Mouse (Mus musculus) CH12F3 (cell line): ENCODE measurements around the gene Crybb1.

Experiments
- in situ Hi-C: fragments of 300-500 bp; cut with MboI; formaldehyde crosslinking; loops from 2 replicates; pipeline ENCODE4 v1.14.3; 2020; ENCODE audit warnings: low sequenced_read_pairs

Crybb1 gene

DNA sequence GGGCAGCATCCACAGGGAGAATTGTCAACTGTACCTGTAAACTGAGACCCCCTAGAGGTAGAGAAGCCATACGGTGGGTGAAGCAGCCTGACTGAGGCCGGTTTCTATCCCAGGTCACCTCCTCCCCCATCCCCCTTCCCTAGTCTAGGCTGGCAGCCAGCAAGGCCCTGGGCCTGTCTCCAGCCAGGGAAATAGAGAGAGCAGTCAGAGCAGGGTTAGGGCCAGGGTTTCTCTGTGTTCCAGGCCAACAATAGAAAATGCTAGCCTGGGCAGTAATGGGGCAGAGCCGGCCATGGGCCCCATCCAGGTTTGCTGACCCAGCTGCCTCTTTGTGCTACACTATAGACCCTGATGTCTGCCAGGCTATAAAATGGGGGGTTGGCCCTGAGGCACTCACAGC, at the start of gene Crybb1:
Gene Crybb1, plus strand, starts transcription at position 390 of the 400 bp plus-strand sequence.
- in situ Hi-C loops: no loop called here

DNA sequence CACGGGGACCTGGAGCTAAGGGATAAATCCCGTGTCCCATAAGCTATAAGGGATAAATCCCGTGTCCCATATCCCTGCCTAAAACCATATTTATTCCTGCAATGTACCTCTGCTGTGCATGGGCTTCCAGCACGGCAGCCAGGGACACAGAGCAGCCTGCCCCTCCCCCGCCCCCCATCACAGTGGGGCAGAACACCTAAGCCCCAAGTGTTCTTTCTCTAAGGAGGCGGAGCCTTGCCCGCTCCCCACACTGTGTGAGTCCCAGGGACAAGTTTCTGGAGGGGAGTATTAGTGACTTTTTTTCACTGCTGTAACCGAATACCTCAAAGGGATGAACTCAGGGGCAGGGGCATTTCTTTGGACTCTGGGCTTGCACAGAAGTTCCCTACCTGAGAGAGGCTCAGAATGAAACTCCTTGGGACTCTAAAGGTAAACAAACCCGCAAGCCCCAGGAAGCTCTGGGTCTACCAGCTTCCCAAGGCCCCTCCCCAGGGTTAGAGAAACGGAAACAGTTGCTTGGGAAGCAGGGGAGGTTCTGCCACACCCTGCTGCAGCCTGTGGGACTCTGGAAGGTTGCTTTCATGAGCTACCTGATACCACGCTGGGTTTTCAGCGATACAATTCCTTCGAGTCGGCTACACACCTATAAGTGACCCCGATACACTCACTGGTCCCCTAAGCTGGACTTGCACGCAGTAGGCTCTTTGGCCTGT, 48.9 kb upstream of the Crybb1 start:
- in situ Hi-C loops: loop anchor here (25.0 kb wide), 1 partner anchor 856 kb away; the partner anchor contains the start of gene Crybb2

DNA sequence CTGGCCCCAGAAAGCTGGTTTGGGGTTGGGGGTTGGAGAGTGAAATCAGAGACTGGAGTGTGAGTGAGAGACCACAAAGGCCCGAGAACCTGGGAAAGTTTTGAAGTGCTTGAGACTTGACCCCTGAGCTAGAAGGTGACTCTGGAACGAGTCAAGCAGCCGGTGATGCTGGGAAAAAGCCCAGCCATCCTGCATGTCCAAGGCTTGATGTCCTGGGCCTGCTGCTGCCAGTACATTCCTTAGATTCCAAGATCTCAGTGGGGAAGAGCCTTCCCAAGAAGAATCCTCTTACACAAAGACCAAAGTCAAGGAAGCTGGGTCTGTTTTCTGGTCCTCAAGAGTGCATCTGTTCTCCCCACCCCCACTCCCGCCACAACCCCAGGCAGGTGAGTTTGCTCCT, 47.3 kb upstream of the Crybb1 start:
- in situ Hi-C loops: loop anchor here (25.0 kb wide), 1 partner anchor 854 kb away; the partner anchor contains the start of gene Crybb2

DNA sequence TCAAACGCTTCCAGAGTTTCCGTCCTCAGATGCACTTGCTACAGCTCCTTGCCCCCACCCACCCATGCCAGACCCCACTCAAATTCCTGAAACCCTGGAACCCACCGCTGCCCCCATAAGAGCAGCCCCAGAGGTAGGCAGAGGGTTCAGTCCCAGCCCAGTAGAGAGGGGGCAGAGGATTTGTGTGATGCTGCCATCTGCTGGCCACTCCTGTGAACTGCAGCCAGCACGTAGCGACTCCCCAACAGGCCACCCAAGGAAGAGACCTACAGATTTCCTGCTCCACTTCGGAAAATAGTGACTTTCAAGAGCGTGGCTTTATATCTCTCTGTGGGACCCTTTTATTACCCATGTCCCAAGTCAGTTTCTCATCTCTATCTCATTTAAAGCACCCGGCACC, 45.5 kb upstream of the Crybb1 start:
- in situ Hi-C loops: loop anchor here (25.0 kb wide), 1 partner anchor 852 kb away; the partner anchor contains the start of gene Crybb2

DNA sequence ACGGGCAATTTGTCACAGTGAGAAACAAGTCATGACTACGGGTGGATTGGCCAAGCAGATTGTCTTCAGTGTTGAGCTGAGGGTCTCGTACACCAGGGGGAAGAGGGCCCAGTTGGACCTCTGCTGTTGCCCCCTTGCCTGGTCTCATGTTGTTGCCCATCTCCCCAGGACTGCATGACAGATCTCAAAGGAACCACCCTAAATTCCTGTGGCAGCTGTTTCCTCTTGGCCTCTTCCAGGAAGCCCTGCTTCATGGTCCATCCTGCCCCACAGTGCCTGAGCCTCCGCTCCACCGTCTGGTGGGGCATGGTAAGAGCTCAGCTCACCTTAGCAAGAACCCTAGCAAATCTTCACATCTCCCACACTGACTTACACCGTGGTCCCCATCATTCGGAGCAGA, 43.7 kb upstream of the Crybb1 start:
- in situ Hi-C loops: loop anchor here (25.0 kb wide), 1 partner anchor 850 kb away; the partner anchor contains the start of gene Crybb2

DNA sequence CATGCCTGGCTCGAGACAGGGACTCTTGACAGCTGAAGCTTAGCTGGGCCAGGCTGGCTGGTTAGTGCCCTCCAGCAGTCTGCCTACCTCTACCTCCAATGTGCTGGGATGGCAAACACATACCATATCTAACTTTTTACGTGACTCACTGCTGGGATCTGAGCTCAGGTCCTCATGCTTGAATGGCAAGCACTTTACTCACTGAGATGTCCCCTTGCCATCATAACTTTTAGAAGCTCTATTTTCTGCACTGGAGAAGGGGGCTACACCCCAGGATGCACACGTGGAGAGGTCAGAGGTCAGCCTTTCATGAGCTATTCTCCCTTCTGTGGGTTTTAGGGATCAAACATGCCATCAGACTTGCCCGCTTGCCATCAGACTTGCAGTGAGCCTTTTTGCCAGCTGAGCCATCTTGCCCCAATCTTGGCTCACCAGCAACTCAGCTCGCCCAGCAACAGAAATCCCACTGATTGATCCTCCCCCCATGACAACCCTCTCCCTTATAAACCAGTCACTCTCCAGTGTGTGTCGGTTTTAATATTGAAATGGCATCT, 42.8 kb upstream of the Crybb1 start:
- in situ Hi-C loops: loop anchor here (25.0 kb wide), 1 partner anchor 850 kb away; the partner anchor contains the start of gene Crybb2

DNA sequence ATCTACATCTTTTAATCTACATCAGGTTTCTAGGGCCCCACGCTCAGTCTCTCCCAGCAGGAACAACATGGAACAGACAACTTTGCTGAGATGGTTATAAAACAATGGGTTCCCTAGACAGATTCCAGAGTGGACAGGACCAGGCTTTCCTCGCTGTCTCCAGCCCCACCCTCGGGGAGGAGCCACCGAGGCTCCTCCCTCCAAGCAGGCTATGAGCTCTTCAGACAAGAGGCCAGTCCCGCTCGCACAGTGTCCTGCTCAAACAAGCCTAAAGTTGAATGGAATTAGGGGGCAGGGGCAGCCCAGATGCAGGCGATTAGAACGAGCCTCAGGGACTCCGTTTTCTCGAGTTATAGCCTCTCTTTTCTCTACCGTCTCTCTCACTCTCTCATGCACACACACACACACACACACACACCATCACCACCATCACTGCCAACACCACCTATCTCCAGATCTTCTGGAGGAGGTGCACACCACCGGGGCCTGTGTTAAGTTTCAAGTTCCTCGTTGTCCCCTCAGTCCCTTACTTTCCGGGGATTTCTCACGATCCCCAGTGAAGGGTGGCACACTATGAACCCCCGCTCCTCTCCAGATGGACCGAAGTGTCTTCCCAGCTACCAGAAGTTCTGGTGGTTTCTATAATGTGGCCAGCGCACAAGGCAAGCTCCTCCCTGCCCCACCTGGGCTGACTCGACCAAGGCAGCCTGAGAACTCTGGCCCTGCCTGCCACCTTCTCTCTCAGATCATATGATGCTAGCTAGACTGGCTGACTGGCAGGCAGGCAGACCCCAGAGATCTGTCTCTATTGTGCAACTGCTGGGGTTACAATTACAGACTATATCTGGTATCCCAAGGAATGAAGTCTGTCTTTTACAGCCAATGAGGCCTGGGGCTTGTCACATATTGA, 42.0 kb upstream of the Crybb1 start:
- in situ Hi-C loops: loop anchor here (25.0 kb wide), 1 partner anchor 849 kb away; the partner anchor contains the start of gene Crybb2

DNA sequence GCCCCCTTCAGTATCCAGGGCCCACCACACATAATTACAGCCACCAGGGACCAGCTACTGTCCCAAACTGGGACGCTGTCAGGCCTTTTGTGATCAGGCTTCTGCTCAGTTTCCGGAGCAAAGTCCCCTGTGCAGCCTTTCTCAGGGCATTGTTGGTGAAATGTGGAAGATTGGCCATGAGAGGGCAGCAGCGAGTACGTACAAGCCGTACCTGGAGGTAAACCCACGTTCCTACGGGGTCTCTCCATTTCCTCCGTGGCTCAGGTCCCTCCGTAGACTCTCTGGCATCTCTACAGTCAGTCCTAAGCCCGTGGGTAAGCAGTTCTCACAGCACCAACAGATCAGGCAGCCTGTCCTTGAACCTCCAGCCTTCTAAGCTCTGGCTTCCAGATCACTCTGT, 41.2 kb upstream of the Crybb1 start:
- in situ Hi-C loops: loop anchor here (25.0 kb wide), 1 partner anchor 848 kb away; the partner anchor contains the start of gene Crybb2

DNA sequence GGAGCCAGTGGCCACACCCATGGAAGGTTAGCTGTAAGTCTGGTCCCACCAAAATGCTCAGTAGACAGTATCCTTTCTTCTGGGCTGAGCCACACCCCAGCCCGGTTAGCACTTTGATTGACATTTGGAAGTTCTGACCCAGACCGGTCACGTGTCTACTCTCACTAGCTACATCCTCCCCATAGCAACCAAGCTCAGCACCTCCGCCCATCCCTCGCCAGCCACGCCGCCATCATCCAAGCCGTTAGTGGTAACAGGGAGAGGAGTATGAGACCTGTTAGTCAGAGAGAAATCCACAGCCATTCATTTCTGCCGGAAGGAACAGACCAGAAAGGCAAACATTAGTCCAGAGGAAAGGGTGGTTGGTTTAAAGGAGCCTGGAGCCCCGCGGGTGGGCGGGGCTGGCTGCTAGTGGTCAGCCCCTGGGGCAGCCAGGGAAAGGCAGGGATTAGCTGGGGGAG, 40.3 kb upstream of the Crybb1 start:
- in situ Hi-C loops: loop anchor here (25.0 kb wide), 1 partner anchor 847 kb away; the partner anchor contains the start of gene Crybb2

DNA sequence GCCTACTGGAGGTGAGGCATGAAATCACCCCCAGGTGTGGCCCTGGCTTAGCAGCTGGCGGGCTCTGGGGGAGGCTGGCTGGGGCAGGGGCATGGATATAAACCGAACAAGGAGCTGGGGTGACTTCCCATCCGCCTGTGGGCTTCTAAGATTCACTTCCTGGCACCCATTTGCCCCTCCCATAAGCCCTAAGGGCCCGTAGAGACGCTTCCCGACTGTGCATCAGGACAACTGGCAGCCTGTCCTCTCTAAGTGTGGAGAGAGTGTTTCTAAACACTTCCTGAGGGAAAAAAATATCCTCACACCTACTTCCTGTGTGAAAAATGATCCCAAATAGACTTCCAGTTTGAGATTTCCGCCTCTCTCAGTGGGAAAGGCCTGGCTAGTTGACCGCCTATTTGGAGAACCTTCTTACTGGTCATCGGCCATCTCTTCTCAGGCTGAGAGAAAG, 39.8 kb upstream of the Crybb1 start:
- in situ Hi-C loops: loop anchor here (25.0 kb wide), 1 partner anchor 846 kb away; the partner anchor contains the start of gene Crybb2

DNA sequence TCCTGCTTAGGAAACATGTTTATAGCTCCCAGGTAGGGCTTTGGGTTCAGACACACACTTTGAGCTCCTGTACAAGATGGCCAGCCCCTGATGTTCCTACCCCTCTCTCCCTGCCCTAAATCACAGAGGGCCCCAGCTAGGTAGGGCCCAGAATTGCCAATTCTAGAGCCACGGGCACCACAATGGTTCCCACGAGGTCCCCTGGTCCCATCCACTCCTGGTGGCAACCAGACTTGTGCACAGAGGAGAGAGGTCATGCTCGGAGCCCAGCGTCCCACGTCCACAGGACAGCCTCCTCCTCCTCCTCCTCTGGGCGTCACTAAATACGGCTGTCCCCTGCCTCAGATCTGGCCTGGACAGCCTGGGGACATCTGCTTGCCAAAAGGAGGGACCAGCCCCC, 39.3 kb upstream of the Crybb1 start:
- in situ Hi-C loops: loop anchor here (25.0 kb wide), 1 partner anchor 846 kb away; the partner anchor contains the start of gene Crybb2

DNA sequence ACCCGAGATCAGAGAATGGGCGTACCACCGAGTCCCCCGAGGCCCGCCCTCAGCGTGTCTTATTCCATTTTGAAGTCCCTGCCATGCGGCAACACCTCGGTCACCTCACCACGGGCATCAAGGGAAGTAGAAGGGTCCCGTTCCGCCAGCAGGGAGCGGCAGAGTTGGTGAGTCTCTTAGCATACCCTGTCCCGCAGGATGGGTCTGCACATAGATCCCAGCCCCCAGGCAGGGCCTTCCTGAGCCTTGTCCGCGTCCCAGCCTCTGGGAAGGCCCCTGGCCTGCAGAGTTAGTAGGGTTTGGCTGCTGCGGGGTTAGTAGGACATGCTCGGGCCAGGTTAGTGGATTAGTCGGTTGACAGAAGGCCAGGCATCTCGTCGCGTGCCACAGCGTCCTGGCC, 38.6 kb upstream of the Crybb1 start:
- in situ Hi-C loops: loop anchor here (25.0 kb wide), 1 partner anchor 845 kb away; the partner anchor contains the start of gene Crybb2

DNA sequence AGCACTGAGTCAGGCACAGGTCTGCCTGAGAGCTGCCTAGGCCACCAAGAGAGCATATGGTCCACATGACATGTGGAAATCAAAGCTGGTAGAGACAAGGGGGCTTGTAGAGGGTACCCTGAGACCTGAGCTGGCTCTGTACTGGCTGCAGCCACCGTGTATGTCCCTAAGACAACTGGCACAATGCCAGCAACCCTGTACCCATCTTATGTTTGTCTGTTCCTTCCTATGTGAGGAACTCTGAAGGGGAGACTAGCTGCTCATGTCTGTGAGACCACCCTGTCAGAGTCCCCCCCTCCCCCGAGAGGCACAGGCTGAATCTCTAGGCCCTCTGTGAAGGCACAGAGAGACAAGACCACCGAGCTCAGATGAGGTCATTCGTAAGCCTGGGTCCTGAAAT, 36.9 kb upstream of the Crybb1 start:
- in situ Hi-C loops: loop anchor here (25.0 kb wide), 1 partner anchor 844 kb away; the partner anchor contains the start of gene Crybb2

DNA sequence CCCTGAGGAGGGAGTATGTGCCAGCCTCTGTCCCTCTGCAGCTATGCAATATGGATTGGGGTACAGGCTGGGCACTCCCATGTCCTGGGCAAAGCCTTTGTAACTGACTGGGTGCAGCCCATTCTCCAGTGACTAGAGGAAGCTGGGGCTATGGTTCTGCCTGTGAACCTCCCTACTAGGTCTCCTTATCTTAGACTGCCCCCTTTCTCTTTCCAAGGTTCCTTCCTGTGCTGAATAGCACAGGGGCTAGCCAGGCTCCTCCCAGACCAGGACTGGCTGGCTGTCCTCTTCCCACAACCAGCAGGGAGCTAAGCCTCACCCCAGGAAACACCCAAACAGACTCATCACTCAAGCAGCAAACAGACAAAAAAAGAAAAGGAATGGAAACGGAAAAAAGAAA, 36.2 kb upstream of the Crybb1 start:
- in situ Hi-C loops: loop anchor here (25.0 kb wide), 1 partner anchor 843 kb away; the partner anchor contains the start of gene Crybb2

DNA sequence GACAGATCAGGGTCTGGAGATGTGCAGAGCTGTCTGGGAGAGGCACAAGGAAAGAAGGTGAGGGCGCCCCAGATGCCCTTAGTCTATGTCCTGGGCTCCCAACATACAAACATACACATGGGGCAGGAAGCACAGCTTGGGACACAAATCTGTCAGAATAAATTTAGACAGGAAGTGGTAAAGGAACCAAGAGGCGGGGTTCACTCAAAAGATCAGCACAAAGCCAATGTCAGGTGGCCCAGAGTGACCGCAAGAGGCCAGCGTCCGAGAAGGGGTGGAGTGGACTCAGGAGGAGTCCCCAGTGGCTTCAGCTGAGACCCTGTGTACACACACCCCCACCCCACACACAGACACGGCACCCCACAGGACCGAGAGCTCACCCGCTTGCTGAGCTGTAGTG, 35.4 kb upstream of the Crybb1 start:
- in situ Hi-C loops: loop anchor here (25.0 kb wide), 1 partner anchor 842 kb away; the partner anchor contains the start of gene Crybb2

DNA sequence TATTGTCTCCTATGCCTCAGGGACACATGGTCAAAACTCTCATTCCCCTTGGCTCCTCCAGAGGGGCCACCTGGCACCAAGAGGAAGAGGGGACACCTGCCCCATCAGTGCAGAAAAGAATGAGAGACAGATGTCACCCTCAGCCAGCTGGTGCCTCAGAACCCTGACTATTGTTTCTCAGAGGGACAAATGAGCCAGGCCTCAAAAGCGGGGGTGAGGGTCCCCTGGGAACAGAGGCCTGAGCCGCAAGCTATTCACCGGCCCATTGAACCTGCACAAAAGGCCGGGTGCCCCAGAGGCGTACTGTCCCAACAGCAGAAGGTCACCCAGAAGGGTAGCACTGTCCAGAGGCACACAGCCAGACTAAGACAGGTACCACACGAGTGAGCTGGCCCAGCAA, 30.0 kb upstream of the Crybb1 start:
- in situ Hi-C loops: no loop called here

DNA sequence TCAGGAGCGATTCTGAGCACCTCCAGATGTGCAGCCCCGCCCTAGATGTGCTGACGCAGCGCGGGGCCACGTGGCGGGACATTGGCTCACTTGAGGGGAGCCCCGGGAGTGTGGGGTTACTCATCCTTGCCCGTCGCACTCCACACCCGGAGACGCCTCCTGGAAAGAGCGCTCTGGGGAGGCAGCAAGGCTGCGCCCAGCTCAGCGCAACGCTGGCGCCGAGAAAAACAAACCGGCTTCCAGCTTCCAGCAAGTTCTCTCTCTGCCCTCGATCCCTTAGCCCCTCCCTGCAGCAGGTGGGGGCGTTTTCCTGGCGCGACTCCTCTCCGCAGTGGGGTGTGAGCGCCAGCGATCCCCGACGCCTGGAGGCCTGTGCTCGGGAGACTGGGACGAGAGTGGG, 28.3 kb upstream of the Crybb1 start:
- in situ Hi-C loops: no loop called here

DNA sequence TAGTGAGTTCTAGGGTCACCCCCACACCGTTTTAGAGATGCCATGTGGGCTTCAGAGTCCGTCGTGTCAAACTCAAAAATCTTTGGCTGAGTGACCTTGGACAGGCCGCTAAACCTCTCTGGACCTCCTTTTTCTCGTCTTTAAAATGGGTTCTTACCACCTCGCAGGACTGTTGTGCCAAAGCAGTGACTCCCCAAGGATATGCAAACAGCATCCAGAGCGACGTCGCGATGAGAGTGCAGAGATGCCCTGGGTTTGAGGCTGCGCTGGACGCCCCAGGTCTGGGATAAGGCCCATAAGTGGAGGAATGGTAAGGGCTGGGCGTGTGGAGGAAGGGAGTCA, 27.7 kb upstream of the Crybb1 start:
- in situ Hi-C loops: no loop called here

DNA sequence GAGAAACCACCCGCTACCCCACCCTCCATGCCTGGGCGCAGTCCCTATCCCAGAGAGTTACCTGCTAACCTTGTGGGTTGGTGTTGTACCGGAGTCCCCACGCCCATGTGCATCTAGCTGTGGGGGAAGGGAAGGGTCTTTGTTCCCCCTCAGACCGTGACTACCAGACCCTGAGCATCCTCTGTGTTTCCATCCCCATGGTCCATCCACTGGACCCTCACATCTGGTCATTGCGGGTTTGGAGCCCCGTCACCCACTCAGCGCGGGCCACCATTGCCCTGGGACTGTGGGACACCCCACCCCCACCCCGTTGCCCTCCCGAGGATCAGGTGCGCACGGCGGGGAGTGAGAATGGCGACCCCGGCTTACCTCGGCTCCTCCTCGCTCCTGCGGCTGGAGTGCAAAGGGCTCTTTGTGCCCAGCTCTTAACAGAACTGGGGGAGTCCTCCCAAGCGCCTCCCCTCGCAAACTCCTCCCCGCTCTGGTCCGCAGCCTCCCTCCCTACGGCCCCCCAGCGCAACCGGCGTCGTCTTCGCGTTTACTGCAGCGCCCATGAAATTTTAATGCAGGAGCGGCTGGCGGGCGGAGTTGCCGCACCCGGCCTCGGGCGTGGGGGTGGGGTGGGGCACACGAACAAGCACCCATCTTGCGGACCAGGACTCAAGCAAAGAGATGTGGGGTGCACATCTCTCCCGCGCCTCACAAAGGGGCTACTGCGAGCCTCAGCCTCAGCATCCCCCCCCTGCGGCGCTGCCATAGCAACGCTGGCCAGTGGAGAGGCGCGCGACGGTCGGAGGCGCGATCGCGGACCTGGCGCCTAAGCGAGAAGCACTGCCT, 27.2 kb upstream of the Crybb1 start:
- in situ Hi-C loops: no loop called here

DNA sequence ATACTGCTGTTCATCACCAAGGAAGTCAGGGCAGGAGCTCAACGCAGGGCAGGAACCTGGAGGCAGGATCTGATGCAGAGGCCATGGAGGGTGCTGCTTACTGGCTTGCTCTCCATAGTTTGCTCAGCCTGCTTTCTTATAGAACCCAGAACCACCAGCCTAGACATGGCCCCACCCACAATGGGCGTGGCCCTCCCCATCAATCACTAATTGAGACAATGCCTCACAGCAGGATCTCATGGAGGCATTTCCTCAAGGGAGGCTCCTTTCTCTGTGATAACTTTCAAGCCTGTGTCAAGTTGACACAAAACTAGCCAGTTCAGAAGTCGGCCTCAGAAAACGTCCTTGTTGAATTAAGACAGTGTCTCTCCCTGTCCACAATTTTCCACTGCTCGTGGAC, 19.8 kb upstream of the Crybb1 start:
- in situ Hi-C loops: loop anchor here (10.0 kb wide), 1 partner anchor 189 kb away; no protein-coding TSS in a partner anchor
